ENCODE assay signal across 10 mouse cellular contexts in genomic region chr19:15868865-15869698, GRCm38 (mm10).
A peak's percentile ranks its signal among the peaks of the same experiment; 100 is the strongest.
DNase-seq lines count a peak whose midpoint lies in the region; ATAC-seq lines count a peak whose summit lies in the region.
"Had no signal": no experiment of that assay in that cellular context is flagged by ENCODE, and none has a peak within 500 bp of the region (broad histone marks: within the 10 kb centered on the region; RNA-seq: fewer than 3 reads in every experiment).

No protein-coding gene starts in this region.

- H3K4me2 ChIP-seq in limb, embryonic 11.5 days (ENCODE audit: low read depth, severe bottlenecking): no peak overlapping the region
- H3K4me2 ChIP-seq: limb, embryonic 15.5 days; stomach, embryonic 15.5 days had no signal

- H3K9me3 ChIP-seq in limb, embryonic 11.5 days (ENCODE audit: control insufficient read depth, low read length): no peaks in the 10 kb centered on the region
- H3K9me3 ChIP-seq: limb, embryonic 15.5 days; stomach, embryonic 15.5 days had no signal

- 0 out of 2 replicates have a peak overlapping the region, but pooled peaks have one; percentile 16 for H3K27ac ChIP-seq in limb, embryonic 11.5 days (replicated peaks; ENCODE audit: low read depth, low read length)
- H3K27ac ChIP-seq: limb, embryonic 15.5 days; stomach, embryonic 15.5 days had no signal

- H3K4me1 ChIP-seq in limb, embryonic 11.5 days (ENCODE audit: control insufficient read depth, insufficient read depth, low read length): peaks cover 4% of the 10 kb centered on the region; the same call in 1 of the 2 replicates
- H3K4me1 ChIP-seq: limb, embryonic 15.5 days; stomach, embryonic 15.5 days had no signal

- no peaks in the 10 kb centered on the region for H3K36me3 ChIP-seq in limb, embryonic 11.5 days (ENCODE audit: control insufficient read depth, insufficient read depth, low read length)
- H3K36me3 ChIP-seq: limb, embryonic 15.5 days; stomach, embryonic 15.5 days had no signal

- WGBS in limb, embryonic 11.5 days: 30% methylated on average over 7 of the region's 7 CpGs

- DNase-seq in left cerebral cortex, adult 11 months (ENCODE audit: low spot score): peak; percentile 12
- DNase-seq in left cerebral cortex, adult 8-10 months (ENCODE audit: low spot score in 2 of 2): no peak
- DNase-seq in limb, embryonic 11.5 days (ENCODE audit: low spot score): peak; percentile 42
- peak; percentile 77 for DNase-seq in retina, embryonic 14.5 days (ENCODE audit: low spot score)
- DNase-seq in ovary, postnatal 36 days (ENCODE audit: low spot score): no peak
- DNase-seq in ovary, adult 18-20 months (ENCODE audit: low spot score): no peak

- no peak overlapping the region for H3K9ac ChIP-seq in limb, embryonic 11.5 days (ENCODE audit: low read length)
- H3K9ac ChIP-seq: limb, embryonic 15.5 days; stomach, embryonic 15.5 days had no signal

- ATAC-seq in common myeloid progenitor, adult 5-6 weeks (replicated peaks; ENCODE audit: low read depth, poor library complexity, severe bottlenecking): peak; percentile 83
- peak; percentile 67 to 72 for ATAC-seq in hematopoietic stem cell, adult 5-6 weeks (replicated peaks in 1 of 2; ENCODE audit: insufficient read depth in 1 of 2, low FRiP score in 2 of 2, low TSS enrichment in 1 of 2, low read depth in 1 of 2, poor library complexity in 2 of 2, severe bottlenecking in 2 of 2)
- ATAC-seq in limb, embryonic 11.5 days (ENCODE audit: insufficient number of reproducible peaks, low FRiP score, low TSS enrichment, low read depth): no peak

- no peak overlapping the region for H3K4me3 ChIP-seq in limb, embryonic 11.5 days (ENCODE audit: low read depth, low read length)
- H3K4me3 ChIP-seq: limb, embryonic 15.5 days; stomach, embryonic 15.5 days had no signal

- no peaks in the 10 kb centered on the region for H3K27me3 ChIP-seq in limb, embryonic 11.5 days (ENCODE audit: control insufficient read depth, insufficient read depth, low read length)
- H3K27me3 ChIP-seq: limb, embryonic 15.5 days; stomach, embryonic 15.5 days had no signal

Comparison
In these comparisons a context has a peak if more than half of its experiments do, and no peak if none do; other contexts are left out.
1. DNase-seq: peak in left cerebral cortex, adult 11 months (single experiment), limb, embryonic 11.5 days (single experiment) and retina, embryonic 14.5 days (single experiment); none in left cerebral cortex, adult 8-10 months (0 of 2), ovary, postnatal 36 days (single experiment) and ovary, adult 18-20 months (single experiment).